Mouse (Mus musculus) midbrain, embryonic 11.5 days (tissue): Measurements from ENCODE around the gene Cyp4f39. TPM values are rescaled to one million over a fixed set of nuclear protein-coding genes. Genes with fewer than 3 reads are reported as not detected.
"Not testable (repeated sequence)": the region's sequence is repeated elsewhere in the genome, so short reads cannot be mapped to it uniquely, and the experiment has no call there.

Experiments
- ATAC-seq: fragments of 200-750 bp; cut with Nextera tagmentation; 2 replicates; pipeline ENCODE4 v1.8.0; 2017; ENCODE audit warnings: moderate TSS enrichment, moderate library complexity; ENCODE audit not compliant: low FRiP score
- DNase-seq: peaks from one replicate; pipeline ENCODE4 v3.0.0; 2015; ENCODE audit warnings: low spot score; ENCODE audit errors: missing footprints
- H3K27ac ChIP-seq: fragments of 300-500 bp; sonication (generic); 2 replicates; pipeline ENCODE4 v1.5.1; 2014; ENCODE audit warnings: low read depth, low read length
- H3K27me3 ChIP-seq: fragments of 300-500 bp; sonication (generic); 2 replicates; pipeline ENCODE4 v1.6.1; 2014; ENCODE audit warnings: mild to moderate bottlenecking, low read length, moderate library complexity, mixed read lengths; ENCODE audit not compliant: control insufficient read depth, insufficient read depth
- H3K36me3 ChIP-seq: fragments of 300-500 bp; sonication (generic); 2 replicates; pipeline ENCODE4 v1.6.1; 2014; ENCODE audit warnings: mild to moderate bottlenecking, low read length, moderate library complexity, mixed read lengths; ENCODE audit not compliant: control insufficient read depth, insufficient read depth
- H3K4me1 ChIP-seq: fragments of 300-500 bp; sonication (generic); 2 replicates; pipeline ENCODE4 v1.6.1; 2014; ENCODE audit warnings: low read length; ENCODE audit not compliant: control insufficient read depth, insufficient read depth
- H3K4me2 ChIP-seq: fragments of 300-500 bp; sonication (generic); 2 replicates; pipeline ENCODE4 v1.6.1; 2014; ENCODE audit warnings: mild to moderate bottlenecking, moderate library complexity
- H3K4me3 ChIP-seq: fragments of 300-500 bp; sonication (generic); 2 replicates; pipeline ENCODE4 v1.5.1; 2014; ENCODE audit warnings: low read depth, low read length
- H3K9ac ChIP-seq: fragments of 300-500 bp; sonication (generic); 2 replicates; pipeline ENCODE4 v1.6.1; 2014; ENCODE audit warnings: low read length
- H3K9me3 ChIP-seq: fragments of 300-500 bp; sonication (generic); 2 replicates; pipeline ENCODE4 v1.6.1; 2016; ENCODE audit warnings: low read length; ENCODE audit not compliant: control insufficient read depth
- WGBS: fragments of 180-500 bp; shearing (Covaris S2); extraction: QIAGEN DNeasy Blood & Tissue Kit; methylation state at CpG from one replicate; pipeline ENCODE4 v1.1.7; 2014; 5-methylcytosine and 5-hydroxymethylcytosine counted together
- polyA plus RNA-seq: library from polyadenylated mRNA; unstranded; fragments of >200 nt; fragmentation: Nextera tagmentation; extraction: Ambion mirVana; gene quantifications from 2 replicates; pipeline ENCODE4 v1.2.1, GENCODE M21; 2014

Gene Cyp4f39
- polyA plus RNA-seq, 1 experiment from 2014 or later: 0.42 TPM

- H3K9me3 ChIP-seq: no peaks in the 10 kb centered on the region
- peak; percentile 95 for ATAC-seq
- peak; percentile 95 for DNase-seq
- peaks cover 12% of the 10 kb centered on the region for H3K4me1 ChIP-seq
- H3K36me3 ChIP-seq: no peaks in the 10 kb centered on the region
- H3K27me3 ChIP-seq: no peaks in the 10 kb centered on the region
- H3K4me3 ChIP-seq: peak within 1 kb of the TSS; percentile 41
- H3K9ac ChIP-seq: peak within 1 kb of the TSS; percentile 61
- peak within 1 kb of the TSS; percentile 64 for H3K4me2 ChIP-seq
- peak within 1 kb of the TSS; percentile 62 for H3K27ac ChIP-seq
- 3% methylated on average over 29 of the region's 30 CpGs for WGBS
Measured at GRCm38 (mm10) chr17:32505851-32506728, 53.6 kb downstream of the Cyp4f39 start, which contains the start of gene Cyp4f17. TSS of gene Cyp4f17 (plus strand) at chr17:32506050.

DNA sequence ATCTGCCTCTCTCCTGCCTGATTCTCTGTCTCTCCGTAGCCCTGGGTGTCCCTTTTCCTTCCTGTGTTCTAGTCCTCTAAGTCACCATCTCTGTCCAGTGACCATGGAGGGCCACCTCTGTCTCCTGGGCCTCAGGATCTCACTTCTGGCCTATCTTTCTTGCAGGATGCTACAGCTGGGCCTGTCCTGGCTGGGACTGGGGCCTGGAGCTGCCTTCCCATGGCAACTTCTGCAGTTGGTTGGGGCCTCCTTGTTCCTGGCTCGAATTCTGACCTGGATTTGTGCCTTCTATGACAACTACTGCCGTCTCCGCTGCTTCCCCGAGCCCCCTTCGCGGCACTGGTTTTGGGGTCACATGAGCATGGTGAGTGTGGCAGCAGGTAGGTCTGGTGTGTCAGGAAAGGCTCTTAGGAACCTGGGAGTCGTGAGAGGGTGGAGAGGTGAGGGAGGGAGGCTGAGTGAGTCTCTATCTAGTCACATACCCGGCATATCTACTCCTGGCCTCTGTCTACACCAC is 54.3 kb downstream of the Cyp4f39 start:
- no peak for DNase-seq
- Histone ChIP-seq H3K9ac (peak overlapping the region; percentile 52), H3K4me2 (peak overlapping the region; percentile 64), H3K36me3 (no peaks in the 10 kb centered on the region), H3K9me3 (no peaks in the 10 kb centered on the region), H3K27ac (no peak overlapping the region), H3K4me1 (peaks cover 12% of the 10 kb centered on the region), H3K27me3 (no peaks in the 10 kb centered on the region), H3K4me3 (peak overlapping the region; percentile 41)
- 45% methylated on average over 9 of the region's 9 CpGs for WGBS
- ATAC-seq: no peak; the same call in 1 of the 2 replicates

DNA sequence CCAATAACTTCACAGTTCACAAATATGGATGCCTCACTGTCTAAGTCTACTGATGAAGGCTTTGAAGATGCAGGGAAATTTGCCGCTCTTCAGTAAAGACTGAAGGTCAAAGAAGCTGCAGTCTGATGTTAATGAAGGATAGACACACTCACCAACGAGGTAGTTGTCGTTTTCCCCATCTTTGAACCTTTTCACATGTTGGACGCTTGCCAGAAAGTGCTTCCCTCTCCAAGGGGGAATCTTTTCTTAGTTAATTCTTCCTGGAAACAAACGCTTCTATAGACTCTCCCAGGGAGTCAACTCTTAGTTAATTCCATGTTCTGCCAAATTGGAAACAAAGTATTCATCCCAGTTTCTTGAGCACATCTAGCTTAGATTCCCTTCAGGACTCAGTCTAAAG is 63.6 kb downstream of the Cyp4f39 start:
- Histone ChIP-seq H3K9me3 (no peaks in the 10 kb centered on the region), H3K4me1 (no peaks in the 10 kb centered on the region), H3K36me3 (no peaks in the 10 kb centered on the region), H3K27me3 (no peaks in the 10 kb centered on the region), H3K27ac (no peak overlapping the region), H3K4me2 (no peak overlapping the region), H3K4me3 (no peak overlapping the region), H3K9ac (no peak overlapping the region)
- WGBS: 86% methylated on average over 5 of the region's 5 CpGs
- no peak for DNase-seq
- no peak for ATAC-seq

GRCm38 (mm10) chr17:32521981-32522380 is 69.5 kb downstream of the Cyp4f39 start:
- H3K36me3 ChIP-seq: no peaks in the 10 kb centered on the region; the same call in 1 of the 2 replicates
- WGBS: 85% methylated on average over 5 of the region's 5 CpGs
- no peaks in the 10 kb centered on the region for H3K4me1 ChIP-seq
- no peak overlapping the region for H3K9ac ChIP-seq
- DNase-seq (no peak), ATAC-seq (no peak)
- no peak overlapping the region for H3K4me2 ChIP-seq
- no peaks in the 10 kb centered on the region for H3K9me3 ChIP-seq
- no peak overlapping the region for H3K27ac ChIP-seq
- no peak overlapping the region for H3K4me3 ChIP-seq
- H3K27me3 ChIP-seq: no peaks in the 10 kb centered on the region

DNA sequence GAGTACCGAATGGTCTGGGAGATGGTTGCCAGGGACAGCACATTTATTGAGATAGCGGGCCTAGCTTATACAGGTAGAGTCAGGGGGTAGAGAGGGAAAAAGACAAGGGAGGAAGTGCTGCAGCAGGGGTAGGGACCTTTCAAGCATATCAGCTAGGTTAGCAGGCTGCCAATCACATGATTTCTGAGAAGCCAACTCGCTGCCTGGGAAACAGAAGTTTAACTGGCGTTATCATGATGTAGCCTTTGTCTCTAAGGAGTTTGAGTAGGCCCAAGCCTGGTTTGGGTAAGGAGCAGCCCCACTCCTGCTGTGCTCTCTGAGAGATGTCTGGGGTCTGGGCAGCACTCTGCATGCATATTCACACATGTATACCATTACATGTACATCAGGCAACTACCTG is 69.9 kb downstream of the Cyp4f39 start:
- H3K27ac ChIP-seq: no peak overlapping the region
- no peak overlapping the region for H3K4me3 ChIP-seq
- H3K36me3 ChIP-seq: no peaks in the 10 kb centered on the region; the same call in 1 of the 2 replicates
- no peaks in the 10 kb centered on the region for H3K9me3 ChIP-seq
- no peak overlapping the region for H3K9ac ChIP-seq
- no peak overlapping the region for H3K4me2 ChIP-seq
- H3K27me3 ChIP-seq: no peaks in the 10 kb centered on the region
- DNase-seq (no peak), ATAC-seq (no peak)
- 84% methylated on average over 4 of the region's 4 CpGs for WGBS
- H3K4me1 ChIP-seq: no peaks in the 10 kb centered on the region

GRCm38 (mm10) chr17:32522816-32523215 is 70.3 kb downstream of the Cyp4f39 start:
- H3K27ac ChIP-seq: no peak overlapping the region
- ATAC-seq: no peak
- no peak overlapping the region for H3K4me2 ChIP-seq
- H3K9ac ChIP-seq: no peak overlapping the region
- H3K4me3 ChIP-seq: no peak overlapping the region
- H3K4me1 ChIP-seq: no peaks in the 10 kb centered on the region
- H3K36me3 ChIP-seq: no peaks in the 10 kb centered on the region; the same call in 1 of the 2 replicates
- no peak for DNase-seq
- H3K9me3 ChIP-seq: no peaks in the 10 kb centered on the region
- no peaks in the 10 kb centered on the region for H3K27me3 ChIP-seq
- 93% methylated on average over 5 of the region's 5 CpGs for WGBS

GRCm38 (mm10) chr17:32523895-32524294 is 71.4 kb downstream of the Cyp4f39 start:
- H3K27me3 ChIP-seq: no peaks in the 10 kb centered on the region
- no peak overlapping the region for H3K27ac ChIP-seq
- no peaks in the 10 kb centered on the region; the same call in 1 of the 2 replicates for H3K36me3 ChIP-seq
- no peak for ATAC-seq
- H3K9ac ChIP-seq: no peak overlapping the region
- DNase-seq: no peak
- no peaks in the 10 kb centered on the region for H3K9me3 ChIP-seq
- 92% methylated on average over 11 of the region's 11 CpGs for WGBS
- H3K4me2 ChIP-seq: no peak overlapping the region
- H3K4me3 ChIP-seq: no peak overlapping the region
- 0 out of 2 replicates have a peak, but pooled peaks cover 4% of the 10 kb centered on the region for H3K4me1 ChIP-seq

DNA sequence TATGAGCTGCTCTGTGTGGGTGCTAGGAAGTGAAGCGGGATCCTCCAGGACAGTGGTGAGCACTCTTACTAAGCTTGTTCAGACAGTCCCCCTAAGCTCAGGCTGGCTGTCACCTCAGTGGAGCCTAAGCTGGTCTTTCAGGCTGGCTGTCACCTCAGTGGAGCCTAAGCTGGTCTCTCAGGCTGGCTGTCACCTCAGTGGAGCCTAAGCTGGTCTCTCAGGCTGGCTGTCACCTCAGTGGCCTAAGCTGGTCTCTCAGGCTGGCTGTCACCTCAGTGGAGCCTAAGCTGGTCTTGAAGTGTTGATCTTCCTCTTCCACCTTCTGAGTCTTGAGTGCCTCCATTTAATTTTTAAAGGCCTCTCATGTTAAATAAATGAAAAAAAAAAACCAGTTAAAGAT is 73.8 kb downstream of the Cyp4f39 start:
- H3K4me2 ChIP-seq, H3K9me3 ChIP-seq, H3K36me3 ChIP-seq, DNase-seq, H3K4me1 ChIP-seq, H3K9ac ChIP-seq, ATAC-seq, H3K27me3 ChIP-seq, H3K27ac ChIP-seq, H3K4me3 ChIP-seq: not testable (repeated sequence)
- 97% methylated on average over 1 of the region's 1 CpGs for WGBS

GRCm38 (mm10) chr17:32527748-32528147 is 75.2 kb downstream of the Cyp4f39 start:
- H3K4me2 ChIP-seq: no peak overlapping the region
- H3K4me3 ChIP-seq: no peak overlapping the region
- WGBS: 88% methylated on average over 11 of the region's 11 CpGs

More at GRCm38 (mm10) chr17:32527748-32528147, 75.2 kb downstream of the Cyp4f39 start:
- Histone ChIP-seq H3K36me3 (no peaks in the 10 kb centered on the region; the same call in 1 of the 2 replicates), H3K27me3 (no peaks in the 10 kb centered on the region), H3K9ac (no peak overlapping the region), H3K4me1 (0 out of 2 replicates have a peak, but pooled peaks cover 4% of the 10 kb centered on the region), H3K9me3 (no peaks in the 10 kb centered on the region), H3K27ac (no peak overlapping the region)
- no peak for DNase-seq
- ATAC-seq: no peak
